Mouse (Mus musculus) adrenal gland (tissue): Measurements from ENCODE around the gene D630003M21Rik.

ENCODE experiments used
- intact Hi-C: fragments of 180-260 bp; cut with DNase I; formaldehyde crosslinking; loops from one replicate; pipeline ENCODE4 v1.15.1; 2025
- microRNA-seq, 2 experiments: library from miRNA; unstranded; fragments of <30 nt; microRNA quantifications; one replicate each; pipeline ENCODE4; 2019

D630003M21Rik gene

DNA sequence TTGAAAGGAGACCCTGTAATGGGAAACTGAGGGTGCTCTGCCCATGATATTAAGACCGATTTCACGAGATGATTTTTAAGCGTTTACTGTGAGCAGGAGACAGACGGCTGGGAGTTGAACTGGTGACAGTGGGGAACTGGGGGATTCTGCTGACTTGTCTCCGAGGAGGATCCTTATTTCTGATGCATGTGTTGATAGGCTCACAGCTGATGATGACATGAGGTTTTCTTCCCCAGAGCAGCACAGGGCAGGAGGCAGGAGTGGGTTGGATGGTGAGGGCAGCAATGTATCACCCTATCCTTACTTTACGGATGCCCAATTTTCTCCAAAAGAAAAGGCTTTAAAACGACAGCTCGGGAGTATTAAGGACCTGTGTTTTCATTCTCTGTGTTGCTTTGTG is 84.8 kb downstream of the D630003M21Rik start:
- intact Hi-C loops = no loop called here

DNA sequence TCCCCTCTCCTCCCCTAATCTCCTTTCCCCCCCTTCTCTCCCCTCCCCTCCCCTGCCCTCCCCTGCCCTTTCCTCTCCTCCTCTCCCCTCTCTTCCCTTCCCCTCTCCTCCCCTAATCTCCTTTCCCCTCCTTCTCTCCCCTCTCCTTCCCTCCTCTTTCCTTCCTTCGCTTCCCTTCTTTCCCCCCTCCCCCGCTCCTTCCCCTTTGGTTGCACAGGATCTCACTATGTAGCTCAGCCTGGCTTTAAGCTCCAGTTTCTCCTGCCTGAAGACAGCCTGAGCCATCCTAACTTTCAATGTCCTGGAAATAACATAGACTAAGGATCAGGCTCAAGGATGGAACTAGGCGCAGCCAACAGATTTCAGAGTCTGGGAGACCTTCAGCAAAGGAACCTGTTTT is 85.2 kb downstream of the D630003M21Rik start:
- intact Hi-C loops = no loop called here

DNA sequence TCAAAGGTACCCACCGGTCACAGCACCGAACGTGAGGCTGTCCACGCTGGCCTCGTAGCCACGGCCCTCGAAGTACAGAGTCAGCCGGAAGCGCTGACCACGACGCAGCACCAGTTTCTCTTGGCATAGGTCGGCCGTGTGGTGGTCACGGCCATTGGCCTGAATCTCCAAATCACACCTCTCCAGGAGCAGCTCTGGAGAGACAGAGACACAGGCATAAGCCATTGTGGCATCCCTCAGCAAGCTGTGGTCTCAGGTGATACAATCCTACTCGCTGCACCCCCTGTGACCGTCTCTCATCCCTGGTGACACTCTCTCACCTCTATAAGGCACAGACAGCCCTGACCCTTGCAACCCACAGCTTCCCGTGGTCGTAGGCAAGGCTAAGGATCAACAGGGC is 86.0 kb downstream of the D630003M21Rik start:
- intact Hi-C loops = no loop called here

DNA sequence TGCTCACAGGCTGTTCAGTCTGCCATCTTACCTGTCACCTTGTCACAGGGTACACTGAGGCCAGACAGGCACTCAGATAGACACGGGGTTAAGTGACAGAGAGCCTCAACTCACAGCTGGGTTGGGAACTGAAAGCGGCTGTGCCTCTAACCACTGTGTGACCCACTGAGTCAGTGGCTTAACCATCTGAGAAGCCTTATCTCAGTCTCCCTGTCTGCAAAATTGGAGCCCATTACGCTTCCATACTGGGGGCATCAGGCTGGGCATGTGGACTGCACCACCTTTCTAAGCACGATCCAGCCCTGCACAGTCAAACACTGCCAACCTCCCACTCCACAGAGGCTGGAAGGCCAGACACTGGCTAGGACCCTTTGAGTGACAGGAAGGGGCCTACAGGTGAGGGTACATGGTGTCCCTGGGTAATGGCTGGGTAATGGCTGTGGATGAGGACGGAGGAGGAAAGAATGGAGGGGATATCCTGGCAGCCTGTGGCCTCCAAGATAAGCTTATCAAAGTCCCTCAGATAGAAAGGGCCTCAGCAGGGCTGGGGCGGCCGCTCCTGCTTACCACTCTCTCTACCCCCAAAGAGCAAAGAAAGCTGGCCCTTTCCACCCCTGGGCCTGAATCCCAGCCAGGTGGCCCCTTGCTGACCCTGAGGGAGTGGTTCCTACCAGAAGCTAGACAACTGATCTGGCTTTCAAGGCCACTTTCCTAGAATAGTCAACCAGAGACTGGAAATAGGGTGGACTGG is 87.2 kb downstream of the D630003M21Rik start:
- intact Hi-C loops = no loop called here

DNA sequence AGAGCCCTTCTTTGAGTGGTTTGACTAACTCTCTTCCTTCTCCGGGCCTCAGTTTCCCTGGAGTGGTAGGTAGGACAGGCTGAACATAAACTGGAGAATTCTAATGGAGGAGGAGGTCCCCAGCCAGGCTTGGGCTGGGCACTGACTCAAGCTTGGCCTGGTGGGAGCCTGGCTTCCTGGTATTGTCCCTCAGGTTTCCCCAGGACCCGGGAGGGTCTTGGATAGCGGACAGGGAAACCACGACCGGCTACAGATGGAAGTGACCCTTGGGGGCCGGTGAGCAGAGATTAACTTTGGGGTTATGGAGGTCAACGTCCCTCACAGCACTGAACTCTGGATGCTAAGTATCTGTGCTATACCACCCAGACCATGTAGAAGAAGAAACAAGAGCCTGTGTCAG is 87.8 kb downstream of the D630003M21Rik start:
- intact Hi-C loops = no loop called here

DNA sequence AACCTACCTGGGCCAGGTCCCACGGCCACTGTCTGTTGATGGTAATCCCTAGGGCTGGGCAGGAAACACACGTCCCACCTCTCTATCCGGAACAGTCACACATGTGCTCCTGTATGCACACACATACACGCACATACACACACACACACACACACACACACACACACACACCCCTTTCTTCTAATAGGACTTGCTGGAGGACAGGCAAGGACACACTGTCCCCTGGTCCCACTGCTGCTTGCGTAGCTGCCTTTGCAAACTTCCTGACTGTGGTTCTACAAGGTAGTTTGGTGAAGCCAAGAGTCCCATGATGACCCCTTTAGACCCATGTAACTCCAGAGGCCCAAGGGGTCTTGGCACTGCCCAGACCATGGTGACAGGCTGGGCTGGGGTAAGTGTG is 88.4 kb downstream of the D630003M21Rik start:
- intact Hi-C loops = no loop called here

DNA sequence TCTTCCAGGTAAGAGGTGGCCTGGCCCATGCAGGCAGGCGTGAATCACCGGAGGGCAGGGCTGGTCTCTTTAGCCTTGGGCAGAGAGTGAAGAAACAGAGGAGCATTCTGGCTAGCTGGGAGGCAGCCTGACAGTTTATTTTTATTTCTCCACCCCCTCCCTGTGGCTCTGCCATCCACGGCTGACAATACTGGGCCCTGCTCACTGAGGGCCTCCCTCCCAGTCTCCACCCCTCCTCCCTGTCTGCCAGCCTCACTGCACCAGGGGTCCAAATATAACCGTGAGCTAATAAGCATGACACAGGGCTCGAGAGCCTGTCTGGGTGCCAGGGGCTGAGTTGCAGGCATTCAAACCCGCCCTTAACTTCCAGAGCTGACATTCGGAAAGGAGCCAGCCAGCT is 89.4 kb downstream of the D630003M21Rik start:
- intact Hi-C loops = no loop called here

DNA sequence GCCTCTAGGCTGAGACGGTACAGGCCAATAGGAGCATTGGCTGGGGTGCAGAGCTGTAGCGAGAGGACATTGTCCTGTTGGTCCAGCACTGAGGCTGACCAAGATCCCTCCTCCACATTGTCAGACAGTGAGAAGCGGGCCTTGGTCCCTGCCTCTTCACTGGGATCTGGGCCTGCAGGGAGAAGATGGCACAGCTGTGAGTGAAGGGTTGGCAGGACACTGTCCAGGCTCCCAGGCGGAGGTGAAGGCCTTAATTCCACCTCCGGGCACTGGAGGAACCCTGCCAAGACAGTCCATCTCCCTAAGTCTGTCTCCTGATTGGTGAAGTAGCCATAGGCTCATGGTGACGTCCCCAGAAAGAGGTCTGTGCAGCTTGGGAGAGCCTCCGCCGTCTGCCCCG is 90.2 kb downstream of the D630003M21Rik start:
- intact Hi-C loops = no loop called here

DNA sequence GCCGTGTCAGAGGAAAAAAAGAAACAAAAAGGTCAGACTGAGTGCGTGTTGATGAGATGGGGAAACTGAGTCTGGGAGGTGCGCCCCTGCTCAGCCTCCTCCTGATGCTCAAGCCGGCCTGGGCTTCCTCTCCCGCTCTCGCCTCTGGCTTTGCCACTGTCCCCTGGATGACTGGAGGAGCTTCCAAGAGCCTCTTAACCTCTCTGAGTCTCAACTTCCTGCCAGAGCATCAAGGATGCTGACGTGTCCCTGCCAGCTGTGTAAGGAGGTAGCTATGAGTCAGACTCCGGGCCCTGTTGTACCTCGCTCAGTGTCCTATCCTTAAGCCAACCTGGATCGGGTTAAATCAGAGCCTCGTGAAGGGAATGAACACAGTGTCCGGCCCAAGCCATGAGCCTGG is 91.3 kb downstream of the D630003M21Rik start:
- intact Hi-C loops = no loop called here

DNA sequence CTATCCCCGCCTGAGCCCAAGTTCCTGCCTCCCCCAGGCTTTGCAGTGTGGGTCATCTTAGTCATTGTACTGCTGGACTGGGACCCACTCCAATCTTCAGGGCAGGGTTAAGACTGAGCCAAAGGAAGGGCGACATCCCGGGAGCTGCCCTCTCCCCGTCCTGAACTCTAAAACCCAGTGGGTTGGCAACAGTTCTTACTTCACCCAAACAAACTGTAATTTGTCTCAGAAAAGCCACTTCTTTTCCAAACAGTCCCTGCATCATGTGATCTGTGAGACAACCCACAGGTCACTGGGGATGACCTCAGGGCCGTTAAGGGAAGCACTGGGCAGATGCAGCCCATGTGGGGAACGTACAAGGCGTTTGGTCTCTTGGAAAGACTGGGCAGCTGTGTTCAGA is 92.8 kb downstream of the D630003M21Rik start:
- intact Hi-C loops = no loop called here

DNA sequence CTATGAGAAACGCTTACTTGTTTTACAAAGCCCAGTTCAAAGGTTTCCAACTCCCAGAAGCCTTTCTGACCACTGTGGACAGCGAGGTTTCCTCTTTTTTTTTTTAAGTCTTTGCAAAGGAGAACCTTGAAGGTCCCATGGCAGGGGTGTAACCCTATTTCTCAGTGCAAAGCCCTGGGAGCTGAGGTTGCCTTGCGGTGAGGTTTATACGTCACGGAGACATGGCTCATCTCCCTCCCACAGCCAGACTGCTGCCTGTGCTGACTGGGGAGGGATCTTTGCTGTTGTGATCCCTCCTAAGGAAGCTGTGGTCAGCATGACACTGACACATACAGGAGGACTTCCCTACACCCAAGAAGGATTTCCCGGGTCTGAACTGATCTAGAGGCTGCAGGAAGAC is 96.0 kb downstream of the D630003M21Rik start:
- intact Hi-C loops = no loop called here

Small RNAs within 50 kb of the gene (microRNA-seq; reads per million reads assigned to microRNA genes)
- 0.25 to 0.34 reads per million in 2 experiments for gene Mir7685
